Mouse (Mus musculus): ENCODE data around the gene Pon3. TPM values are rescaled to one million over a fixed set of nuclear protein-coding genes. Genes with fewer than 3 reads are reported as not detected.

Gene Pon3
- polyA plus RNA-seq, 1 experiment from 2014 or later, result 4.8 TPM

DNA sequence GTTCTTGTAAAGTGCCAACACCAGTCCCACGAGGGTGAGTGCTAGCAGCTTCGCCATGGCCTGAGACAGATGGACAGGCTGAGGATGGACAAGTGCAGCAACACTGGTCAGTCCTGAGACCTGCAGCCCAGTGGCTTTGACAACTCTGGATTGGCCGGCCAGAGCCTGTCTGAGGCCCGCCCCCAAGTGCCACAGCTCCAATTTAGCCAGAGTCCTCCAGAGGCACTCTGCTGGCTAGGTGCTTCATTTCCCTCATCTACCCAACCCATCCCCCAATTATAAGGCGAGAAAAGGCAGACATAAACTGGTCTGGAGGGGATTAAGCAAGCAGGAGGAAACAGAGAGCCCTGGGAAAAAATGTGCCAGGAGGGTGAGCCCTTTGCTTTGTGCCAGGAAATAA, 62.4 kb downstream of the Pon3 start, which contains the start of gene Pon1:
Pon1 (minus strand) TSS at position 254 of the 400 bp plus-strand sequence.
- ATAC-seq, result 0 out of 2 replicates have a peak, but pooled peaks have one; percentile 63
- H3K36me3 ChIP-seq, result no peaks in the 10 kb centered on the region
- 41% methylated on average over 5 of the region's 5 CpGs for WGBS
- H3K9me3 ChIP-seq, result no peaks in the 10 kb centered on the region
- no peak within 1 kb of the TSS for H3K4me3 ChIP-seq (replicated peaks)
- H3K27me3 ChIP-seq, result no peaks in the 10 kb centered on the region
- no peak within 1 kb of the TSS for H3K9ac ChIP-seq (replicated peaks)
- peaks cover 8% of the 10 kb centered on the region; the same call in 1 of the 2 replicates for H3K4me1 ChIP-seq (replicated peaks)
- no peak within 1 kb of the TSS for H3K4me2 ChIP-seq (replicated peaks)
- no peak within 1 kb of the TSS for H3K27ac ChIP-seq

DNA sequence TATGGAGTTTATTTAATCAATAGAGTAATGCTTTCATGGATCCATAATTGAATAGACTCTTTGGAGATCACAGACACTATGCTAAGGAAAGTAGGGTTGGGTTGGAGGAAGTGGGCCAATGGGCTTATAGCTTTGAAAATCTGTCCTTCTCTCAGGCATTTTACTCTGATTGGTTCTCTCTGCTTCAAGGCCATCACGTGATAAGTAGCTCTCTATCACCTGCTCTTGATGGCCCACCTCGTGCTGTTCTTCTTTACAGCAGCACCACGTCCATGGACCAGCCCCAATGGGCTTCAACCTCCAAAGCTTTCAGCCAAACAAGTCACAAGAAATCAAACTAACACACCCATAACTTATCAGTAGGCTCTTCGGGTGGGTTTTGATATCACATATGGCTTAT, 65.3 kb downstream of the Pon3 start:
- H3K27ac ChIP-seq, result no peak overlapping the region
- ATAC-seq, result no peak
- peaks cover 8% of the 10 kb centered on the region; the same call in 1 of the 2 replicates for H3K4me1 ChIP-seq (replicated peaks)
- H3K9me3 ChIP-seq, result no peaks in the 10 kb centered on the region
- no peak overlapping the region for H3K9ac ChIP-seq (replicated peaks)
- H3K4me3 ChIP-seq (replicated peaks), result no peak overlapping the region
- no peaks in the 10 kb centered on the region for H3K27me3 ChIP-seq
- 90% methylated on average over 4 of the region's 4 CpGs for WGBS
- H3K36me3 ChIP-seq, result no peaks in the 10 kb centered on the region
- no peak overlapping the region for H3K4me2 ChIP-seq (replicated peaks)

DNA sequence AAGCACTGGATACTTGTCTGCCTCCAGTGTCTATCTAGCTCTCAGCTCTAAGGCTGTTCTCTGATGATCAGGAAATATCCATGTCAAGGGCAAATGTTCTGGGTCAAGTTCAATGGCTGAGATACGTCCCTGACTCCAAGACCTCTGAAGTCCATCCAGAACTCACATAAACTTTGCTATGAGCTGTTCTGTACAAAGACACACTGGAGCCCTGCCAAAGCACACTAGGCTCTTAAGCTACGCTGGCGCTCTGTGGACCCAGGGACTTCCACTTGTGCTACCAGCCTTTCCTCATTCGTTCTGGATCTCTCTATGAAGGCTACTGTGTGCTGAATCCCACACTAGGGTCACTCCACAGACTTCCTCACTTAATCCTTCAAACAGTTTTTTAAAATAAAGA, 66.6 kb downstream of the Pon3 start:
- no peaks in the 10 kb centered on the region for H3K27me3 ChIP-seq
- H3K9ac ChIP-seq (replicated peaks), result no peak overlapping the region
- no peak overlapping the region for H3K27ac ChIP-seq
- H3K4me2 ChIP-seq (replicated peaks), result no peak overlapping the region
- 85% methylated on average over 4 of the region's 4 CpGs for WGBS
- H3K36me3 ChIP-seq, result no peaks in the 10 kb centered on the region
- peaks cover 8% of the 10 kb centered on the region; the same call in 1 of the 2 replicates for H3K4me1 ChIP-seq (replicated peaks)
- no peak overlapping the region for H3K4me3 ChIP-seq (replicated peaks)
- ATAC-seq, result no peak
- no peaks in the 10 kb centered on the region for H3K9me3 ChIP-seq

DNA sequence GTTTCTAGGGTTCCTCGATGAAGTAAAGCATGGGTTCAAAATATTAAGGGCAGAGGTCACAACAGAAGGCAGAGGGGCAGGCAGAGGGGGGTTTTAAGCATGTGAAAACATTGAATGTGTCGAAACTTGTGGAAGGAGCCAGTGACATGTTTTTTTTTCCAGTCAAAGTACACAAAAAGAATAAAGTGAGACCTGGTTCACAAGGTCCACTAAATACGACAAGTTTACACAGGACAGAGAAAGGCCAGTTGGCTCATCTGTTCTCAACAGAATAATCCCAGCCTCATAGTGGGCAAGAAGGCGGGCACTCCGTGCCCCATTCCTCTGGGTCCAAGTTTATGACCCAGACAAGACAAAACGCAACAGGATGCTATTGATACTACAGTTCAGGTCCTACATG, 67.1 kb downstream of the Pon3 start:
- Histone ChIP-seq H3K9me3 (no peaks in the 10 kb centered on the region), H3K4me3 (replicated peaks) (no peak overlapping the region), H3K27ac (no peak overlapping the region), H3K4me2 (replicated peaks) (no peak overlapping the region), H3K27me3 (no peaks in the 10 kb centered on the region), H3K4me1 (replicated peaks) (peaks cover 5% of the 10 kb centered on the region; the same call in 1 of the 2 replicates), H3K9ac (replicated peaks) (no peak overlapping the region), H3K36me3 (no peaks in the 10 kb centered on the region)
- no peak for ATAC-seq
- WGBS, result 77% methylated on average over 6 of the region's 6 CpGs

DNA sequence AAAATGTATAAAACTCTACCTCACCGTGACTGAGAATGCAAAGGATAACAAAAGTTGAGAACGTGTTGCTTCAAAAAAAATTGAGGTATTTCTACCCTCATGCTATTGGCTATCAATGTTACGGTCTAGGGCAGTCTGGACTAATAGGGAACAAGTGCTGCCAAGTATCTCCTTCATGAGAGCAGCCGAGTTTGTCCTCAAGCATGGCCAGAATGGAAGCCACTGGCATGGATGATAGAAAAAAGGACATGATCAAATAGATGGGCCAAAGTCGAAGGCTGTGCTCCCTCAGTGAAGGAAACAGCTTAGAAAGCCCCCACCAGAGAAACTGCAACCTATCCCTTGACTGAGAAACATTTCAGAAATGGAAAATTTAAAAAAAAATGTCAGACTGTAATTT, 68.0 kb downstream of the Pon3 start:
- no peak for ATAC-seq
- H3K9ac ChIP-seq (replicated peaks), result no peak overlapping the region
- H3K4me3 ChIP-seq (replicated peaks), result no peak overlapping the region
- WGBS, result 87% methylated on average over 5 of the region's 5 CpGs
- H3K4me1 ChIP-seq (replicated peaks), result no peaks in the 10 kb centered on the region
- H3K9me3 ChIP-seq, result no peaks in the 10 kb centered on the region
- no peaks in the 10 kb centered on the region for H3K36me3 ChIP-seq
- H3K27me3 ChIP-seq, result no peaks in the 10 kb centered on the region
- H3K27ac ChIP-seq, result no peak overlapping the region
- H3K4me2 ChIP-seq (replicated peaks), result no peak overlapping the region

DNA sequence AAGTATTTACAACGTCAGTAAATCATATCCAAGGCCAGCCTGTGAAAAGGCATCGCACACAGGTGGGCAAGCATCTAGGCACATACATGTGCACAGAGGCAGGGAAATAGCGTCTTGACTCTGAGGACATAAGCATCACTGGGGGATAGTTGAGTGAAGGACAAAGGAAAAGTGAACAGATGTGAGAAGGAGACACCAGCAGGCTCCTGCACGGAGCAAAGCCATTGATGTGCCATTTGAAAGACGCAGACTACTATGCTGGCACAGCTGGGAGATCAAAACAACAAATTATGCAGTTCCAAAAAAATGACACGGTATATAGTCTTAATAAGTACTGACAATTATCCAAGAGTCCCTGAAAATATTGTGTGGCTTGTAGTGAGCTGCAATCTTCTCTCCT, 68.5 kb downstream of the Pon3 start:
- Histone ChIP-seq H3K27ac (no peak overlapping the region), H3K36me3 (no peaks in the 10 kb centered on the region), H3K4me3 (replicated peaks) (no peak overlapping the region), H3K4me1 (replicated peaks) (no peaks in the 10 kb centered on the region), H3K27me3 (no peaks in the 10 kb centered on the region), H3K9ac (replicated peaks) (no peak overlapping the region), H3K9me3 (no peaks in the 10 kb centered on the region), H3K4me2 (replicated peaks) (no peak overlapping the region)
- no peak for ATAC-seq
- 77% methylated on average over 6 of the region's 6 CpGs for WGBS

DNA sequence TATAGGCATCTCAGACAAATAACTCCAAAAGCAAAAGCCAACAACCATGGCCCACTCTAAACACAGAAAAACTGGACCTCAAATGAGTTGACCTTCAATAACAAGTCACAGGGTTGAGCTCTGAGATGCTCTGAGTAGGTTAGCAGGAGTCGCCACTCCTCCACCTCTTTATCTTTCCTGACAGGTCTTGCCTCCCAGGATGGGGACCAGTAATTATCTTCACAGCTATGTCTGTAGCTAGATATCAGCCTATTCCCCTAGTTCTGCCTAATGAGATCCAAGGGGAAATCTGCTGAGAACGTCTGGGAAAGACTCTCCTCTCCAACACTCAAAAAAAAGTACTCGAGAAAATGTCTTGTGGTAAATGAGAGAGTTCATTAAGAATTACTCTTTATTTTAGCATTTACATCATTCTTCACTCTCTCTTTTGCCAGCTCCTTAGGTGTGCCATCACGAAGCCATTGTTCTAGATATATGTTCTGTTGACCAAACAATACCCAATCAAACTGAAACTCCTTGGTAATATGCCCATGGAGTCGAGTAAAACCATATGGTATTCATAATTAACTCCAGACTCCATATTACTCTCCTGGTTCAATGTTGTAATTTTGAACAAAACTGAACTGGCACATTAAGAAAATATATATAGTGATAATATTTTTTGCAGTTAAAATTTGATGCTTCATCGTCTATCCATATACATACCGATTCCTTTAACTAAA, 69.7 kb downstream of the Pon3 start:
- H3K27me3 ChIP-seq, result no peaks in the 10 kb centered on the region
- no peaks in the 10 kb centered on the region for H3K36me3 ChIP-seq
- no peak overlapping the region for H3K27ac ChIP-seq
- no peaks in the 10 kb centered on the region for H3K9me3 ChIP-seq
- WGBS, result 81% methylated on average over 7 of the region's 7 CpGs
- no peaks in the 10 kb centered on the region for H3K4me1 ChIP-seq (replicated peaks)
- ATAC-seq, result no peak
- H3K9ac ChIP-seq (replicated peaks), result no peak overlapping the region
- no peak overlapping the region for H3K4me2 ChIP-seq (replicated peaks)
- H3K4me3 ChIP-seq (replicated peaks), result no peak overlapping the region

DNA sequence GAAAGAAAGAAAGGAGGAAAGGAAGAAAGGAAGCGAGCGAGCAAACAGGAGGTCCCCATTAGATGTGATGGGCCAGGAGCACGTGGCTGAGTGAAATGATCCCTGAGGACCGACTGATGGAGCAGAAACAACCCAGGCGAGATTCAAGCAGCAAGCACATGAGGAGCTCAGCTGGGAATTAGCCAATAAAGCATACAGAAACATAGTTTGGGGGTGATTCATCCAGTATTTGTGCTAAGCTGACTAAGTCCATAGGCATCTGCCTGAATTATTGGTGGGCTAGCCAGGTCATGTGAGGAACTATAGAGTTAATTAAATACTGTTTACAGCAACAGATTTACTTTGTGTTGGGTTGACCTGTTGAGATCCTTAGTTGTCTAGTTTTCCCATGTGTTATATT, 75.4 kb downstream of the Pon3 start:
- Histone ChIP-seq H3K9ac (replicated peaks) (no peak overlapping the region), H3K4me2 (replicated peaks) (no peak overlapping the region), H3K36me3 (no peaks in the 10 kb centered on the region), H3K4me1 (replicated peaks) (peaks cover 8% of the 10 kb centered on the region), H3K27ac (no peak overlapping the region), H3K4me3 (replicated peaks) (no peak overlapping the region), H3K9me3 (no peaks in the 10 kb centered on the region), H3K27me3 (no peaks in the 10 kb centered on the region)
- WGBS, result 84% methylated on average over 5 of the region's 5 CpGs
- ATAC-seq, result no peak

DNA sequence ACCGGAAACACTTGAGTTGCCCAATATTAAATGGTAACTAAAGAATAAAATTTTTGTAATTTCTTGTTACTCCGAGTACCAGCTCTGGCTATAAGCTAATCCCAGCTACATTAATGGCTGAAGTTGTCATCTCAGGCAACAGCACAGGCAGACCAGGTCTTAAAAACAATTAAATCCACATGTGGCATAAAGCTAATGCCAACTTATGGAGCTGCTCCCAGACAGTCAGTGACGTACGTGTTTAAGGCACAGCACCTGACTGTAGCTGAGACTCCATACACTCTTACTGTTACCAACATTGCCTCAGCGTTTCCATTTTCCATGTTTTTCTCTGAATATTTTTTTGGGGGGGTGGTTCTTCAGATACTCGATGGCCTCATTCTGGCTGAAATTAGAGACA, 76.9 kb downstream of the Pon3 start:
- Histone ChIP-seq H3K9me3 (no peaks in the 10 kb centered on the region), H3K27ac (no peak overlapping the region), H3K27me3 (no peaks in the 10 kb centered on the region), H3K4me2 (replicated peaks) (no peak overlapping the region), H3K9ac (replicated peaks) (no peak overlapping the region), H3K4me1 (replicated peaks) (peaks cover 8% of the 10 kb centered on the region), H3K4me3 (replicated peaks) (no peak overlapping the region), H3K36me3 (no peaks in the 10 kb centered on the region)
- 95% methylated on average over 6 of the region's 6 CpGs for WGBS
- ATAC-seq, result no peak

DNA sequence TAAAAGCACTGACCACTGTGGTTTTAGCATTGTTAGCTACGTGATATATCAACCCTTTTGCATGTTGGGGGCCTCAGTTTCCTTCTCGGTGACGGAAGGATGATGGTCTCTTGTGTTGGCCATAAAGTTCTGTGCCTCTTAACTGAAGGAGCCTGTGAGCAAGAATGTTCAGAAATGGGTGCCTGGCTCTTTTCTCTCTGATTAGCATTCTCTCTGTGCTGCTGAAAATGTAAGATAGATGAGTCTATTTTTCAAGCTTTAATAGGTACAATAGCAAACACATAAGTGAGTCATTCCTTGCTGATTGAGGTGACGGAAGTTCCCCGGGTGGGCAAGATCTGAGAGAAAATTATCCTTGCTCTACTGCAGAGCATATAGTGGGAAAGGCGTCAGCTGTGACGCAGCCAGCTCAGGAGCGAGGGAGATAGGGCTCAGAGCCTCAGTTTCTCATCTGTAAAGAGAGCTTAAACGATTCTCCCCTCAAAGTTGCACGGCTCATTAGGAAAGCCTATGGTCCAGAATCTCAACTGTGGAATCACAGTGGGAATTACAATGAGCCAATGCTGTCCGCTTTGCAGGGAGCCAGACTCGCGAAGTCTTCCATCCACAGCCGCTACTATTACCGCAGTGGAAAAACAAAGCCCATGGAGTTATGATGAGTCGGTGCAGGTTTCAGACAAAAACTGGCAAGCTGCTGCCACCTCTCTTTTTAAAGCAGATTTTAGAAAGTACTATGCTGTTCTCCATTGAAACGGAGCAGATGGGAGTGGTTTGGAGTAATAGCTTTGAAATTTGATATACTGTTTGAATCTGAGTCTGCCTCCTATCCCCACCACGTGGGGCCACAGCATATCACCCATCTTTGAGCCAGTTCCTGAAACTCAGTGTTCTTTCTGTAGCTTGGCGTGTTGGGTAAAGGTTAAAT, 77.9 kb downstream of the Pon3 start:
- Histone ChIP-seq H3K4me1 (replicated peaks) (peaks cover 8% of the 10 kb centered on the region), H3K27ac (no peak overlapping the region), H3K4me2 (replicated peaks) (peak overlapping the region; percentile 51), H3K27me3 (no peaks in the 10 kb centered on the region), H3K9me3 (no peaks in the 10 kb centered on the region), H3K4me3 (replicated peaks) (peak overlapping the region; percentile 25), H3K36me3 (no peaks in the 10 kb centered on the region), H3K9ac (replicated peaks) (0 out of 2 replicates have a peak overlapping the region, but pooled peaks have one; percentile 2)
- WGBS, result 38% methylated on average over 19 of the region's 19 CpGs
- peak; percentile 79 for ATAC-seq

DNA sequence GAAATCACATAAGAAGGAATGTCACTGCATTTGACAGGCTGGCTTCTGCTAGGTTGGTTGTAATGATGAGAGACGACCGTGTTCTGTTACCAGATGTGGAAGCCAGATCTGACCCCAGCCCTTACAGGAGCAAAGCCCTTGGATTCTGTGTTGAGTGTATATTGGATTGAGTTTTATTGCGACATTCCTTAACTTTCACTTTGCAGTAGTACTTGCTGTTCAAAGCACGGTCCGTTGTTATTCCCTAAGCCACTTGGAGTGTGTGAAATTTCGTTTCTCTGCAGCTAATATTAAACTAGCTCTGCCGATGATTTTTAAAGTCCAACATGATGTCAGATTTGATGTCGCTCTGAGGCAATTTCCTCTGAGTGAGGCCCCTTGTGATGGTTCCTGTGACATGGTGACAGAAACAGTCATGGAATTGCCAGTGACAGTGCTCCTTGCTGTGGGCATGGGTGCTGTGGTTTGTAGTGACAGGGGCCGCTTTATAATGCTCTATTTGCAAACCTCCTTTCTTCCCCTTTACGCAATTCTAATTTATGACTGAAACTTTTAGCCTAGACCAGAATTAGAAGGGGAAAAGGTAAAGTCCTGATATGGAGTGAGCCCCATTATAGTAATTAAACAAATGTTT, 81.8 kb downstream of the Pon3 start:
- 93% methylated on average over 10 of the region's 10 CpGs for WGBS
- ATAC-seq, result no peak
- Histone ChIP-seq H3K36me3 (no peaks in the 10 kb centered on the region), H3K9ac (replicated peaks) (no peak overlapping the region), H3K4me1 (replicated peaks) (peaks cover 8% of the 10 kb centered on the region), H3K27ac (no peak overlapping the region), H3K4me3 (replicated peaks) (no peak overlapping the region), H3K27me3 (no peaks in the 10 kb centered on the region), H3K9me3 (no peaks in the 10 kb centered on the region), H3K4me2 (replicated peaks) (no peak overlapping the region)

DNA sequence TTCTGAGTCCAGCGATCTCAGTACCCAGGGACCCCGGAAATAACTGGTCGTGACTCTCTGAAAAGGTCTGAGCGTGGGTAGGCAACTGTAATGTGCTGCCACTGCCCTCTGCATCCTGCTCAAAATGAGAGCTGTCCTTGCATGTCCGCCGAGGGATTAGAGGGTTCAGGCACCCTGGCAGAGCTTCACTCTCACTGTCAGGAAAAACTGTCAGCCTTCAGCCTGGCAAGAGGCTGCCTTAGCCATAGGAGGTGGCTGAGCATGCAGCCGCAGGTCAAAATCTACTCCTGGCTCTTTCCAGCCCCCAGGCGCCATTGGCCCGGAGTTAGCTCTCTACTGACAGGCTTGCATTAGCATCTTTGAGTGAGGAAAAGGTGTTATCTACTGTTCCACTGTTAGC, 83.5 kb downstream of the Pon3 start:
- peak; percentile 57; the same call in 1 of the 2 replicates for ATAC-seq
- Histone ChIP-seq H3K4me2 (replicated peaks) (no peak overlapping the region), H3K36me3 (no peaks in the 10 kb centered on the region), H3K4me3 (replicated peaks) (no peak overlapping the region), H3K9me3 (no peaks in the 10 kb centered on the region), H3K27ac (no peak overlapping the region), H3K27me3 (no peaks in the 10 kb centered on the region), H3K4me1 (replicated peaks) (peaks cover 6% of the 10 kb centered on the region), H3K9ac (replicated peaks) (no peak overlapping the region)
- WGBS, result 76% methylated on average over 9 of the region's 9 CpGs

Measured in midbrain, embryonic 13.5 days (tissue).